Mouse (Mus musculus) C2C12 (cell line): ENCODE results near the gene Fbxl14. TPM values are rescaled to one million over a fixed set of nuclear protein-coding genes. Genes with fewer than 3 reads are reported as not detected.

Experiments
- H3K27me3 ChIP-seq: one replicate; pipeline ENCODE4 v1.6.1; 2011; ENCODE audit not compliant: control insufficient read depth, insufficient read depth, insufficient read length
- H3K36me3 ChIP-seq: one replicate; pipeline ENCODE4 v1.6.1; 2011; ENCODE audit not compliant: control insufficient read depth, insufficient read depth
- H3K4me3 ChIP-seq: one replicate; pipeline ENCODE4 v1.5.1; 2011; ENCODE audit warnings: mild to moderate bottlenecking, control low read depth; ENCODE audit not compliant: poor library complexity, insufficient read depth, severe bottlenecking
- H3K79me2 ChIP-seq: one replicate; pipeline ENCODE4 v1.6.1; 2011; ENCODE audit not compliant: control insufficient read depth, insufficient read depth
- H3K79me3 ChIP-seq: one replicate; pipeline ENCODE4 v1.6.1; 2011; ENCODE audit warnings: low read depth, control low read depth
- H3ac ChIP-seq: one replicate; pipeline ENCODE3; 2011; ENCODE audit warnings: low read depth; ENCODE audit not compliant: control insufficient read depth, insufficient read length
- CEBPB ChIP-seq: IDR thresholded peaks from one replicate; pipeline ENCODE4 v1.6.1; 2011; ENCODE audit warnings: low read depth, mild to moderate bottlenecking, control low read depth, moderate library complexity
- CTCF ChIP-seq: IDR thresholded peaks from one replicate; pipeline ENCODE4 v1.5.1; 2011; ENCODE audit not compliant: control insufficient read depth, insufficient read depth, insufficient read length
- FOSL1 ChIP-seq: IDR thresholded peaks from one replicate; pipeline ENCODE4 v1.8.0; 2011; ENCODE audit warnings: mild to moderate bottlenecking, low read length; ENCODE audit not compliant: poor library complexity, insufficient read depth, severe bottlenecking
- MAX ChIP-seq: IDR thresholded peaks from one replicate; pipeline ENCODE4 v1.6.1; 2011; ENCODE audit warnings: mild to moderate bottlenecking, control low read depth
- MYOD1 ChIP-seq: IDR thresholded peaks from one replicate; pipeline ENCODE4 v1.6.1; 2011; ENCODE audit warnings: low read depth; ENCODE audit not compliant: control insufficient read depth, insufficient read length
- MYOG ChIP-seq: IDR thresholded peaks from one replicate; pipeline ENCODE4 v1.6.1; 2011; ENCODE audit not compliant: control insufficient read depth, insufficient read length; ENCODE audit errors: extremely low read depth
- USF1 ChIP-seq: IDR thresholded peaks from one replicate; pipeline ENCODE4 v1.6.1; 2011; ENCODE audit warnings: low read depth, mild to moderate bottlenecking, control low read depth, moderate library complexity
- polyA plus RNA-seq: library from polyadenylated mRNA; unstranded; fragments of >200 nt; fragmentation: generic; extraction: Trizol; gene quantifications from one replicate; pipeline ENCODE4 v1.2.1, GENCODE M21; 2012; ENCODE audit warnings: missing spikeins

Gene Fbxl14
- polyA plus RNA-seq, 1 experiment, result 22.7 TPM

DNA sequence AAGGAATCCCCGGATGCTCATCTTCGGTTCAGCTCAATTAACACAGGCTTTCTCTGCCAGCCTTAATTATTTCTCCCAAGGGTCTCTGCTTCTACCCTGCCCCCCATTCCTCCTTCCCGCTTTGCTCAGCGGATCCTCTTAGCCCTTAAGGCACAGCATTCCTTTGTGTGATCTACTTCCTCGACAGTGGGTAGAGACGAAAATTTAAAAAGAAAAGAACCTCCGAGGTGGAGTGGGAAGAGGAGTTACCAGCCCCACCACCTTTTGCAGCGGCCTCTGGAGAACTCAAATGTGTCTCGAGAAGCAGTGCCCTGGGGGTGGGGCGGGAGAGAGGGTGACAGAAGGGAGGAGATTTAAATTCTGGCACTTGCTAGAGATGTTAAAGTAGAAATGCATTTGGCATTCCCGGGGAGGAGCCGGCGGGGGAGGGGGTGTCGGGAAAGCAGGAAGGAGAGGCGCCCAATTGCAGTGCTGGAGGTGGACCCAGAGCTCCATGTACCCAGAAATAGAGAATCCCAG is 27.4 kb upstream of the Fbxl14 start:
- Histone ChIP-seq H3ac (no peak overlapping the region), H3K79me2 (no peaks in the 10 kb centered on the region), H3K36me3 (no peaks in the 10 kb centered on the region), H3K79me3 (no peaks in the 10 kb centered on the region), H3K27me3 (peaks cover 33% of the 10 kb centered on the region), H3K4me3 (no peak overlapping the region)
- TF ChIP-seq MAX (no peak), MYOD1 (no peak), CTCF (no peak), MYOG (no peak), USF1 (no peak), CEBPB (no peak), FOSL1 (no peak)

DNA sequence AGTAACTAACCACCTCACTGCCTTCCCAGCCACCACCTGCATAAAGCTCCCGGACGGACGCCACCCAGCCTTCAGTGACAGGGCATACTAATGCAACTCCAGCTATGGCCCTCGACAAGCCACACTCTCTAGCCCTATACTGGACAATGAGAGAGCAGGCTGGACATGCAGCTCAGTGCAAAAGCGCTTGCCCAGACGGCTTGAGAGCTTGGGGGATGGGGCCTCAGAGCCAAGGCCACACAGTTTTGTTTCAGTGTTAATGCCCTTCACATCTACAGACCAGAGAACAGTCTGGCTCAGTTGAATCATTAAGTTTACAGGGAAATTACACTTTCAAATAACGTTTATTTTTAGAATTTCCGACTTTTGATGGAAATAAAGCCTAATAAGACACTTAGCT is 21.3 kb upstream of the Fbxl14 start:
- Histone ChIP-seq H3K79me3 (no peaks in the 10 kb centered on the region), H3ac (no peak overlapping the region), H3K27me3 (peaks cover 29% of the 10 kb centered on the region), H3K36me3 (no peaks in the 10 kb centered on the region), H3K79me2 (no peaks in the 10 kb centered on the region), H3K4me3 (no peak overlapping the region)
- TF ChIP-seq MYOD1 (no peak), FOSL1 (no peak), MAX (no peak), MYOG (no peak), CTCF (no peak), CEBPB (no peak), USF1 (no peak)

DNA sequence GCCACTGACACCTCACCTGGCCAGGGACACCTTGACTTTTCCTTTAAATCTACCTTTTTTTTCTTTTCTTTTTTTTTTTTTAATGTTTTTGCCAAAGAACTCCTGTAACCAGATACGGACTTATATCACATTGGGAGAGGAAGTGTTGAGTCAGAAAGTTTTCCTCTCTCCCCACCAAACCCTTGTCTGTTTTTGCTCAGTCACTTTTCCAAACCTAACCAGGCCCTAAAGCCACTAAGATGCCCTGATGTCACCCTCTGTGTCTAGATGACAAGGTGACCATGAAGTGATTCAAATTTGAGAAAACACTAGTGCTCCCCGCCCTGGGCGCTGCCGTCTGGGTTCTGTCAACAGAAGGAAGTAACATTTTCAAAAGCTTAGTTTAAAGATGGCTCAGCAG is 20.4 kb upstream of the Fbxl14 start:
- no peaks in the 10 kb centered on the region for H3K79me3 ChIP-seq
- no peak overlapping the region for H3K4me3 ChIP-seq
- H3ac ChIP-seq, result no peak overlapping the region
- TF ChIP-seq CEBPB (no peak), CTCF (no peak), MAX (no peak), MYOG (no peak), MYOD1 (no peak), FOSL1 (no peak), USF1 (no peak)
- no peaks in the 10 kb centered on the region for H3K36me3 ChIP-seq
- peaks cover 29% of the 10 kb centered on the region for H3K27me3 ChIP-seq
- H3K79me2 ChIP-seq, result no peaks in the 10 kb centered on the region

DNA sequence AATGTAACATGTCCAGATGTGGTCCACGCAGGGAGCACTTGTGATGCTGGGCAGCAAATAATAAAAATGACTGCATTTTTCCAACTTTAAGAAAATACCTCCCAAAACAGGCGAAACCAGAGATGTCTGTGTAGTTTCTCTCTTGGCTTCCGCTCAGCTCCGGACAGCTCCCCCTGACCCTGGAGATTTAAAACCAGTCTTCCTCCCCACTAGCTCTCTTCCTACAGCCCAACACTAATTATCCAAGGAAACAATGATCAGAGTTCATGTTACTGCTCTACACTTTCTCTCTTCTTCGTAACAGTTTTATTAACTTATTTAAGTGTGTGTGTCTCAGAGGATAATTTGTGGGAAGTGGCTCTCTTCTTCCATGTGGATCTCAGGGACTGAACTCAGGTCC is 19.1 kb upstream of the Fbxl14 start:
- Histone ChIP-seq H3K27me3 (peaks cover 19% of the 10 kb centered on the region), H3ac (no peak overlapping the region), H3K79me3 (no peaks in the 10 kb centered on the region), H3K79me2 (no peaks in the 10 kb centered on the region), H3K4me3 (no peak overlapping the region), H3K36me3 (no peaks in the 10 kb centered on the region)
- TF ChIP-seq CTCF, result no peak
- no peak for TF ChIP-seq USF1
- TF ChIP-seq MYOG, result no peak
- TF ChIP-seq MYOD1, result no peak
- no peak for TF ChIP-seq FOSL1
- no peak for TF ChIP-seq CEBPB
- TF ChIP-seq MAX, result no peak

DNA sequence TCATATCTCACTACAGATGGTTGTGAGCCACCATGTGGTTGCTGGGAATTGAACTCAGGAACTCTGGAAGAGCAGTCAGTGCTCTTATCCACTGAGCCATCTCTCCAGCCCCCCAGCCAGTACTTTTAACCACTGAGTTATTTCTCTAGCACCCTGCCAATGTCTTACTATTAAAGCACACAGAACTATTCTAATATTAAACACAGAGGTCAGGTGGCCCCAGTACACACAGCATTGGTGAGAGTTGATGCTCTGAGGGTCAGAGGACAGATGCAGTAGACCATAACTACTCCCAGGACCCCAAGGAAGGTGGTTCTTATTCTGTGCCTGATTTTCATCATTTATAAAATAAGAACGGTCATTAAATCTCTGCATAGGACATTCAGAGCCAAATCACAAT is 13.3 kb upstream of the Fbxl14 start:
- Histone ChIP-seq H3K4me3 (no peak overlapping the region), H3ac (no peak overlapping the region), H3K79me2 (no peaks in the 10 kb centered on the region), H3K36me3 (no peaks in the 10 kb centered on the region), H3K79me3 (no peaks in the 10 kb centered on the region), H3K27me3 (no peaks in the 10 kb centered on the region)
- TF ChIP-seq USF1 (no peak), MYOD1 (no peak), MAX (no peak), FOSL1 (no peak), CTCF (no peak), CEBPB (no peak), MYOG (no peak)
